Mouse (Mus musculus): ENCODE data around the gene Gphb5.
A peak's percentile ranks its signal among the peaks of the same experiment; 100 is the strongest.

DNA sequence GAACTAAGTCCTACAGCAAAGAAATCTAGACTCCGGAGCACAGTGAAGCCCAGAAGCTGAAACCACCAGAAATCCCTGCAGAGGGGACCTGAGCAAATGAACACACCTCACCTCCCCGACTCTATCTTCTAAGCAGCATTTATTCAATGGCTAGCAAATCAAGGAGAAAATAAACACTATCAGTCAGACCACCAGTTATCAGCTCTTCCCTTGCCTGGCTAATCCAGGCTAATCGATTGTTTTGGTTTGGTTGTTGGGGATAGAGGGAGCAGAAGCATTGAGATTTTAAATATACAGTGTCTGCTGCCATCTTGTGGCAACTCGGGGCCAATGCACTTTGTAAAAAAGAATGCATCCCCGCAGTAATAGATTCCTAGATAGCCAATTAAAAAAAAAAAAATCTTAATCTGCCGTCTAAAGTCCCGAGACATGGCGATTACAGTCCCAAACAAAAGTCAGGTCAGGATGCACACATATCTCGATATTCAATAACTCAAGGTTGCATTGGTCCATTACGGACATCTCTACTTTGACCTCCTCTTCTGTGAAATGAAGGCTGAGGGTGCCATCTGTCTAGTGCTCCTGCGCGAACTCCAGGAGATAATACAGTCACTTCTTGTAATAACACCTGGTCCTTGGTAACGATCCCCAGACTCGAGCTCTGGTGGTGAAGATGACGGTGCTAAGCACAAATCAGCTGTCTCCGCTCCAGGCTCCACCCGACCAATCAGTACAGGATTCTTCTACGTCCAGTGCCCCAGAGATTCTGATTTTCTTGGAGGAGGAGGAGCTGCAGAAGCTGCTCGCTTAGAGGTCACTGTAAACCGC, 27.1 kb downstream of the Gphb5 start:
- TF ChIP-seq CTCF (IDR thresholded peaks at IDR 0.05; ENCODE audit: extremely low read depth, insufficient read depth, insufficient read length, insufficient replicate concordance) (peak; percentile 34; the same call in 1 of the 2 replicates), POLR2A (IDR thresholded peaks at IDR 0.05; ENCODE audit: low read depth, low read length) (no peak)
